Mouse (Mus musculus) layer of hippocampus, adult 9-10 months (tissue): Measurements from ENCODE around the gene Xlr3c.
"Not testable (repeated sequence)": the region's sequence is repeated elsewhere in the genome, so short reads cannot be mapped to it uniquely, and the experiment has no call there.

ENCODE experiments used
- DNase-seq: peaks from one replicate; pipeline ENCODE4 v3.0.0; 2022; ENCODE audit warnings: low spot score

The Xlr3c gene

DNA sequence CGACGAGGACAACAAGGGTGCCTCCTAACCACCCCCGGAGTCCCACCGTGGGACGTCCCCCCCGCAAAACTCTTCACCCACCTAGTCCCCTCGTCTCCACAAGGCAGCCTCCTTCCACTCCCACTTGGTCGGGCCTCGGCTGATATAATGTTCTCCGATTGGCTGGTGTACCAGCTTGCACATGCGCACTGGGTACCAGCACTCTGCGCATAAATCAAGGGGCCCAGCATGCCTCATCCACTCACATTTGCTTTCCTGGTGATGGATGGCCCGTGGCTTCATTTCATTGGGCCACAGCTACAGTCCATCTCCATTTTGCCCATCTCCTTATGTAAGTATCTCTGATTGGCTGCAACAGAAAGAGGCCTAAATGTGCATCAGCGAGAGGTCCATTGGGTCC is at the start of gene Xlr3c:
Gene Xlr3c (minus strand): TSS at position 121 of the 400 bp plus-strand sequence.
- DNase-seq: not testable (repeated sequence)

GRCm38 (mm10) chrX:73312522-73312921 is 47.3 kb upstream of the Xlr3c start:
- peak; percentile 29 for DNase-seq

- not testable (repeated sequence) for DNase-seq
Measured at GRCm38 (mm10) chrX:73295745-73296144, 30.6 kb upstream of the Xlr3c start.

GRCm38 (mm10) chrX:73292876-73293275 is 27.7 kb upstream of the Xlr3c start, which contains the start of the genes Xlr5a and Xlr5c:
TSS of gene Xlr5a (minus strand) at chrX:73292976.
TSS of gene Xlr5c (minus strand) at chrX:73292976.
- not testable (repeated sequence) for DNase-seq

- not testable (repeated sequence) for DNase-seq
Measured at GRCm38 (mm10) chrX:73262428-73262827, 2.8 kb downstream of the Xlr3c start.

GRCm38 (mm10) chrX:73242821-73243325 is 22.3 kb downstream of the Xlr3c start, which contains the start of gene Xlr4c:
TSS of gene Xlr4c (minus strand) at chrX:73243130.
- DNase-seq: not testable (repeated sequence)

GRCm38 (mm10) chrX:73229288-73229687 is 35.9 kb downstream of the Xlr3c start:
- DNase-seq: no peak

- DNase-seq: peak; percentile 16
Measured at GRCm38 (mm10) chrX:73228606-73229214, 36.5 kb downstream of the Xlr3c start.

- peak; percentile 43 for DNase-seq
Measured at GRCm38 (mm10) chrX:73227914-73228605, 37.1 kb downstream of the Xlr3c start, which contains the start of gene F8a. TSS of gene F8a (plus strand) at chrX:73228291.

DNA sequence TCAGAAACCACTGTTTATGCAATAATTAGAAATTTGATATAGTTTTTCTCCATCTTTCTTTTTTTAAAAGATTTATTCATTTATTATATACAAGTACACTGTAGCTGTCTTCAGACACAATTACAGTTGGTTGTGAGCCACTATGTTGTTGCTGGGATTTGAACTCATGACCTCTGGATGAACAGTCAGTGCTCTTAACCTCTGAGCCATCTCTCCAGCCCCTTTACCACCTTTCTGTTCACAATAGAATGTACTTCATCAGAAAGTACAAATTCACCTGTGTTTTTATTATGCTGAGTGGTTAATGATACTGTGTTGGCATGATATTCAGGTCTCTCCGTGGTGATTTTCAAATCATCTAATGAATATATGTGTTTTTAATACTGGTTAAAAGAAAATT is 39.8 kb downstream of the Xlr3c start:
- no peak for DNase-seq

DNA sequence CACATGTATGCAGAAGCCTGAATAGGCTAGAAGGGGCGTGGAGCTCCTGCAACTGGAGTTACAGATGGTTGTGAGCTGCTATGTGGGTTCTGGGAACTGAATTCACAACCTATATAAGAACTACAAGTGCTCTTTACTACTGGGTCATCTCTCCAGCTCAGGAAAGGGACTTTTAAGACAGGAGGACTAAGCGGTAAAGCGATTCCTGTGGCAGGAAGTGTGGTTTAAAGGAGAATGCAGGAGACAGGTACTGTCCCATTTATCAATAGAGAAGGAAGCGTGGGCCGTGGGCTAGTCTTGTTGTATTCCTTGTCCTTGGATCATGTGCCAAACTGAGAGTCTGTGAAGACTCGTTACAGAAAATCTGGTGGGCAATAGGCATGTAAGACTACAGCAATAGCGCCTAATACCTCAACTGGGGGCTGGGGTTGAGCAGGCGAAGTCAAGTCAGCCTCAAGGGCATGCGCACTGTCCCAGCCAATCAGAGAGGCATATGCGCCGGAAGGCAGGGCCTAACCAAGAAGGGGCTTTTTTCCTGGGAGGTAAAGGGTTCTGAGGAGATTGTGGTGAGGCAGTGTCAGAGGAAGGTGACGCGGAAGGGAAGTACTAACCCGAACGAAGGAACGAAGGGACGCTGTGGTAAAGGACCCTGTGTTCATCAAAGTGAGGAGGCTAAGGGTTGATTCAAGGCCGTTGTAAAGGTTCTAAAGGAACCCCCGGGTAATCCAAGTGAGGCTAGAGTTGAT is 51.2 kb downstream of the Xlr3c start, which contains the start of gene Xlr4b:
Gene Xlr4b (plus strand): TSS at position 515 of the 746 bp plus-strand sequence.
- not testable (repeated sequence) for DNase-seq
